Mouse (Mus musculus): Measurements from ENCODE around the gene Pecam1.

DNA sequence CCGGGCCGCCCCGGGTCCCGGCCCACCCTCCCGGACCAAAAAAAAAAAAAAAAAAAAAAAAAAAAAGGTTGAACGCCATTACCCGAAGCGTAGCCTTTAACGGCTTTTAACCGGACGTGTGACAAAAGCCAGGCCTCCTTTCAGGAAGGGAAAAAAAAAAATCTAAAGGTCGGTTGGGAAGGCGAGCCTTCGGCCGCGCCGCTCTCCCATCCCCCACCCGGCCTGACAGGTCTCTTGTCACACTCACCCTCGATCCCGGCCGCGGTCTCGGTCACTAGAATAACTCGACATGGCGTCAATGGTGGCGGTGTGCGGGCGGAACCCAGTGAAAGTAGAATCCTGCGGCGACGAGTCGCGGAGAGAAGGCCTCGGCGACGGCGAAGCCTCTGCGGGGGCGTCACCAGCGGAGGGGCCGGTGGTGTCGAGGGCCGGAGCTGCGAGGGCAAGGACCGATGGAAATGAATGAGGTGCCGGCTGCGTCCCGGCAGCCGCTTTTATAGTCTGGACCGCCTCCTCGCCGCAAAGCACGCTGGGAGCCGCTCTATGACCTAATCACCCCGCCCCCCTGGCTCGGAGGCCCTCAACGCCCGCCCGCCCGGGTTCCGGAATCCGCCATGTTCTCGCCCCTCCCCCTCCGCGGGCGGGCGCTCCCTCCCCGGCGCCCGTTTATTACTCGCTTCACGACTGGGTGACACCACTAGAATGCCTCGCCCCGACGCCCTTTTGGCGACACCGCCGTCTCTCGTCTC is 37.8 kb upstream of the Pecam1 start:
- TF ChIP-seq CTCF (IDR thresholded peaks at IDR 0.05; ENCODE audit: control insufficient read depth, insufficient read depth, insufficient read length): no peak
- no peak for TF ChIP-seq MYOD1 (IDR thresholded peaks at IDR 0.05; ENCODE audit: control insufficient read depth, insufficient read length, low read depth)
- no peak for TF ChIP-seq USF1 (IDR thresholded peaks at IDR 0.05; ENCODE audit: low read depth)
- TF ChIP-seq MAX (IDR thresholded peaks at IDR 0.05): no peak
- TF ChIP-seq MYOG (IDR thresholded peaks at IDR 0.05; ENCODE audit: control insufficient read depth, extremely low read depth, insufficient read length): no peak

Measured in C2C12 (cell line).